8 mouse cellular contexts compared by ENCODE assay signal in the genomic region with DNA sequence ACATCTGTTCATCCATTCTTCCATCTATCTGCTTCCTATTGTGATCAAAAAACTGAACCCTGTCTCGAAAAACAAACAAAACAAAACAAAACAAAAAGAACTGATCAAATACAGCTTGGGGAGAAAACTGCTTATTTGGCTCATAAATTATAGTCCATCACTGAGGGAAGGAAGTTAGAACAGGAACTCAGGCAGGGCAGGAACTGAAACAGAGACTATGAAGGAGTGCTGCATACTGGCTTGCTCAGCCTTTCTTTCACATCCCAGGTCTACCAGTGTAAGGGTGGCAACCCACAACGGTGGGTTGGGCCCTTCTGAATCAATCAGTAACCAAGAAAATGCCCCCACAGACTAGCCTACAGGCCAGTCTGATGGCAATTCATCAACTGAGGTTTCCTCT. TPM values are rescaled to one million over a fixed set of nuclear protein-coding genes. Genes with fewer than 3 reads are reported as not detected.
DNase-seq lines count a peak whose midpoint lies in the region; ATAC-seq and TF ChIP-seq lines count a peak whose summit lies in the region.

No protein-coding gene starts in this region.

- 73% methylated on average over 2 of the region's 2 CpGs for WGBS in kidney, embryonic 16.5 days
- 77% methylated on average over 2 of the region's 2 CpGs for WGBS in limb, embryonic 10.5 days
- 90% methylated on average over 2 of the region's 2 CpGs for WGBS in neural tube, embryonic 12.5 days

- no peak for TF ChIP-seq POLR2A in embryonic fibroblast, embryonic 13.5 days (IDR thresholded peaks at IDR 0.05; ENCODE audit: low read depth, low read length)

- peak overlapping the region; percentile 65 for H3K27ac ChIP-seq in kidney, embryonic 16.5 days (ENCODE audit: low read length)
- H3K27ac ChIP-seq in embryonic fibroblast, embryonic 13.5 days (ENCODE audit: insufficient read depth, low read length) = peak overlapping the region; percentile 79
- H3K27ac ChIP-seq in limb, embryonic 10.5 days = peak overlapping the region; percentile 89
- H3K27ac ChIP-seq in neural tube, embryonic 12.5 days = 0 out of 2 replicates have a peak overlapping the region, but pooled peaks have one; percentile 3

- no peaks in the 10 kb centered on the region for H3K27me3 ChIP-seq in kidney, embryonic 16.5 days (ENCODE audit: insufficient read depth, low read length)
- no peaks in the 10 kb centered on the region for H3K27me3 ChIP-seq in limb, embryonic 10.5 days (ENCODE audit: low read depth, poor library complexity, severe bottlenecking)
- H3K27me3 ChIP-seq in neural tube, embryonic 12.5 days (replicated peaks) = no peaks in the 10 kb centered on the region

- H3K9me3 ChIP-seq in kidney, embryonic 16.5 days (ENCODE audit: low read length) = no peaks in the 10 kb centered on the region
- no peaks in the 10 kb centered on the region for H3K9me3 ChIP-seq in limb, embryonic 10.5 days (replicated peaks)
- no peaks in the 10 kb centered on the region for H3K9me3 ChIP-seq in neural tube, embryonic 12.5 days

- peaks cover 4% of the 10 kb centered on the region; the same call in 1 of the 2 replicates for H3K36me3 ChIP-seq in kidney, embryonic 16.5 days (ENCODE audit: insufficient read depth, low read length)
- peaks cover 24% of the 10 kb centered on the region for H3K36me3 ChIP-seq in limb, embryonic 10.5 days
- peaks cover 3% of the 10 kb centered on the region; the same call in 1 of the 2 replicates for H3K36me3 ChIP-seq in neural tube, embryonic 12.5 days

- peak overlapping the region; percentile 93 for H3K9ac ChIP-seq in kidney, embryonic 16.5 days (replicated peaks; ENCODE audit: low read length)
- peak overlapping the region; percentile 95 for H3K9ac ChIP-seq in neural tube, embryonic 12.5 days

- intact Hi-C loops in left cerebral cortex, postnatal 25 days (cut with DNase I) = no loop called here

- peak overlapping the region; percentile 56 for H3K4me2 ChIP-seq in kidney, embryonic 16.5 days (replicated peaks; ENCODE audit: low read depth, low read length)
- H3K4me2 ChIP-seq in neural tube, embryonic 12.5 days (replicated peaks) = peak overlapping the region; percentile 92

- peaks cover 18% of the 10 kb centered on the region for H3K4me1 ChIP-seq in kidney, embryonic 16.5 days (ENCODE audit: insufficient read depth, low read length)
- H3K4me1 ChIP-seq in embryonic fibroblast, embryonic 13.5 days (ENCODE audit: control insufficient read depth, insufficient read depth, low read length) = peaks cover 11% of the 10 kb centered on the region
- H3K4me1 ChIP-seq in limb, embryonic 10.5 days = peaks cover 25% of the 10 kb centered on the region
- peaks cover 11% of the 10 kb centered on the region for H3K4me1 ChIP-seq in neural tube, embryonic 12.5 days

- no peak for DNase-seq in kidney, adult 18-20 months
- DNase-seq in limb, embryonic 10.5 days (ENCODE audit: low spot score) = no peak
- DNase-seq in left cerebral cortex, postnatal 25 days (ENCODE audit: low spot score in 2 of 2) = no peak
- DNase-seq in adrenal gland, adult 18-20 months (ENCODE audit: low spot score in 2 of 2) = no peak
- DNase-seq in yolk sac, embryonic 10.5 days (ENCODE audit: low spot score) = no peak

- peak overlapping the region; percentile 85 for H3K4me3 ChIP-seq in kidney, embryonic 16.5 days (ENCODE audit: low read length)
- H3K4me3 ChIP-seq in embryonic fibroblast, embryonic 13.5 days (ENCODE audit: insufficient read depth, low read length) = peak overlapping the region; percentile 62
- H3K4me3 ChIP-seq in limb, embryonic 10.5 days = peak overlapping the region; percentile 83
- peak overlapping the region; percentile 94 for H3K4me3 ChIP-seq in neural tube, embryonic 12.5 days

- ATAC-seq in kidney, embryonic 16.5 days (ENCODE audit: low FRiP score, low TSS enrichment) = no peak
- no peak for ATAC-seq in neural tube, embryonic 12.5 days (ENCODE audit: low FRiP score, low read depth)

- no peak for TF ChIP-seq CTCF in embryonic fibroblast, embryonic 13.5 days (IDR thresholded peaks at IDR 0.05; ENCODE audit: borderline replicate concordance, insufficient read depth, low read length)

RNA-seq across cellular contexts. Expression of a gene that starts 0.3 kb away (rescaled TPM):
- 199 and 200 TPM in 2 replicates for polyA plus RNA-seq in kidney, embryonic 16.5 days (2015; fragmentation: Nextera tagmentation; extraction: Ambion mirVana)
- polyA plus RNA-seq in embryonic fibroblast, embryonic 13.5 days (2011; ENCODE audit: insufficient read length, low read depth, missing spikeins) = 273 and 326 TPM in 2 replicates
- 185 and 209 TPM in 2 replicates for polyA plus RNA-seq in limb, embryonic 10.5 days (2016; fragmentation: Nextera tagmentation; extraction: Ambion mirVana)
- polyA plus RNA-seq in neural tube, embryonic 12.5 days (2016; fragmentation: Nextera tagmentation; extraction: Ambion mirVana) = 184 and 191 TPM in 2 replicates
- 100 to 1,000 TPM; 102 to 103 TPM for total RNA-seq in left cerebral cortex, postnatal 25 days (2021)
- total RNA-seq in adrenal gland, adult 18-20 months (2021) = 100 to 1,000 TPM; 168 to 229 TPM

Comparison
In these comparisons a context has a peak if more than half of its experiments do, and no peak if none do; other contexts are left out.
1. H3K27ac ChIP-seq: peak in every context shown above with its lines; median percentile 89 in limb, embryonic 10.5 days; 79 in embryonic fibroblast, embryonic 13.5 days; 65 in kidney, embryonic 16.5 days; 3 in neural tube, embryonic 12.5 days.